Mouse (Mus musculus) adrenal gland, adult 2 months (tissue): ENCODE results near the gene Itih5. TPM values are rescaled to one million over a fixed set of nuclear protein-coding genes. Genes with fewer than 3 reads are reported as not detected.

ENCODE experiments used
- DNase-seq: peaks from one replicate; pipeline ENCODE4 v3.0.0; 2021
- long read RNA-seq: library from polyadenylated mRNA; stranded (forward); transcript quantifications from one replicate; pipeline ENCODE4 v2.0.0, GENCODE M21; 2021
- polyA plus RNA-seq: library from polyadenylated mRNA; depleted of rRNA; stranded (reverse); fragments of >200 nt; gene quantifications from 2 replicates; pipeline ENCODE4 v1.2.3, GENCODE M21; 2012; rRNA removed
- total RNA-seq, 2 experiments: library from RNA; stranded (reverse); gene quantifications; 2 replicates each; pipeline ENCODE4 v1.2.3; 2021

Gene Itih5
- total RNA-seq (10 to 100 TPM; 29.1 to 29.8 TPM), polyA plus RNA-seq (4.5 and 5.0 TPM in 2 replicates)
- long read RNA-seq, full-length matches to known transcripts = 8 of 10 reads
- long read RNA-seq, partial matches to known transcripts = 2 of 10 reads
- long read RNA-seq, other reads (novel, unspliced or antisense) = 0 of 10 reads

GRCm38 (mm10) chr2:10153201-10154075, at the start of gene Itih5:
Gene Itih5 (plus strand): TSS chr2:10153571.
- peak; percentile 63 for DNase-seq

- DNase-seq = no peak
These were observed 44.7 kb upstream of the Itih5 start for GRCm38 (mm10) chr2:10108535-10109189.

DNA sequence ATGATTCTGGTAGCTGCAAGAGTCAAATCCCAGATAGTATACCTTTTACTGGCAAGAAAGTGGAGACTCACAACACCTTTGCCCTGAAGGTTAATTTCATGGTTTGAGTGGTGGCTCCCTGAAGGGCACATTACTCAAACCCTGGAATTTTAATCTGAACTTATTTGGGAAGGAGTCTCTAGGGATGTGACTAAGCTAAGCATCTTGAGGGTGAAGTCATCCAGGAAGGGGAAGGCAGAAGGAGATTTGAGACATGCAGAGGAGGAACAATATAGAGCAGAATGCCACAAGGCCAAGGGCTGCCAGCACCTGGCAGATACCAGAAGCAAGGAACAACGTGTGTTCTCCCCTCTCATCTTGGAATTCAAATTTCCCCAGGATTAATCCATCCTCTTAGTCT, 34.6 kb upstream of the Itih5 start:
- DNase-seq = no peak

- no peak for DNase-seq
These were observed 34.1 kb upstream of the Itih5 start for GRCm38 (mm10) chr2:10119276-10119675.

DNA sequence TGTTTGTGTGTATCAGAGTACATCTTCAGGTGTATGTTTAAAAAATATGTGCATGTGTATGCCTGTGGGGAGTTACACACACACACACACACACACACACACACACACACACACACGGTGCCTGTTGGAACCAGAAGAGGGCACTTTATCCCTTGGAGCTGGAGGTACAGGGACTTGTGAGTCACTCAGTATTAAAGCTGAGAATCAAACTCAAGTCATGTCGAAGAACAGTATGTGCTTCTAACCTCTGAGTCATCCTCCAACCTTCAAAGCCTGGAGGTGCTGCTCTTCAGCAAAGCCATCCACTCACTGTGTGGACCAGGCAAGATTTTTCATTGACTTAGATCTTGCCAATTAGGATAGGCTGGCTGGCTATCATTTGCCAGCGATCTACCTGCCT, 31.5 kb upstream of the Itih5 start:
- peak; percentile 46 for DNase-seq

- no peak for DNase-seq
These were observed 27.2 kb upstream of the Itih5 start for GRCm38 (mm10) chr2:10126122-10126521.

DNA sequence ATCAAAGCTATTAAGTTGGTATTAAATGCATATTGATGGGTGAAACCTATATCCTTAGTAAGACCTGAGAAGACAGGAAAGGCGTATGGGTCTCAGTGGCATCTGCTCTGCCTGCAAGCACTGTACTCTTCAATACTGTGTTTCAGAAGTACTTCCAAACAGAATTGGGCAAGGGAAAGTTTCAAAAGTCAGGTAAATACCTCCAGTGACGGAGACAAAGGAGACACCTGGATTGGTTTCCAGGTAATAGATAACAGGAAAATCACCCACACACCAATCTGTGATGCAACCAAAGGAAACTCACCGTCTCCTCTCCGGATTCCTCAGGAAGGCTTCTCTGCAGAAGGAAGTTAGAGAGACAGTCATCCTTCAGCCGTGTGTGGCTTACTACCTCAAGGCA, 25.9 kb upstream of the Itih5 start:
- no peak for DNase-seq

- no peak for DNase-seq
These were observed 24.8 kb upstream of the Itih5 start for GRCm38 (mm10) chr2:10128571-10128970.

DNA sequence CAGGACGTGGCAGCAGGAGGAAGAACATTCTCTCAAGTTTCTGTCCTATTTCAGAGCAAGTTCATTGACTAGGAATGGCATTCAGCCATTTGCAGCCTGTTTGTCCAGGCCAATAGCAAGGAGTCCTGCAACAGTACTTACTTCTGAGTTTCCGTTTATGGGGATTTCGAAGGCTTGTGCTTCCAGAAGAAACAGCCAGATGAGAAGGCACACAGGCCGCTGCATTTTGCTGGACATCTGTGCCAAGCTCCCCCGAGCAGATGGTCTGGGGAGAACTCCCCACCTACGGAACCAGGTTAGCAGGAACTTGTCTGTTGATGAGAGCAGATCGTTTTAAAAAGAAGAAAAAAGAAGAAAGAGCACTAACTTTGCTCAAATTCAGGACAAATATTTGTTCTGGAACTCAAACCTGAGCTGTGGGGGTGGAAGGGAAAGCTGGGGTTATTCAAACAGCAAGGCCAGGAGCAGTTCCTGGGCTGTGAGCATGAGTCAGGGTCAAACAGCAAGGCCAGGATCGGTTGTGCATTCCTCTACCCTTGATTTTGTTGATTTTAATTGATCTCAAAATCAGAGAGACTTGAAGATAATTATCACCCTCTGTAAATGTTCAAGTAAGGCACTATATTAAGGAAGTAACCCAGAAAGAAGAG, 22.9 kb upstream of the Itih5 start:
- DNase-seq = peak; percentile 39

DNA sequence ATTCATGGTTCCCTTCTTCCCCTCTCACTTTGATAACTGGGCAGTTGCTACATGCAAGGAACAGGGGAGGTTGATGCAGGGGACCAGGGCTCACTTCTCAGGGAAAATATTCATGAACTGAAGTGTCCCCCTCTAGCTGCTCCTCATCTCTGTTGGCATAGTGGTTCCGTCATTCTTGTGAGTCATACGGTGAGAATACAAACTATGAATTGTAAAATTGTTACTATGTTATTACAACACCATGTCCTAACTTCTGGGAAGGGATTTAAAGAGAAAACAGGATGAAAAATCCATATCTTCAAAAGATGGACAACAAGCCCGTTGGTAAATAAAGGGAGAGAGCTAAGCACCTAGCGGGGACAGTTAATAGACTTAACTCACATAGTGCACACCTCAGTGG, 22.1 kb upstream of the Itih5 start, which contains the start of gene Itih2:
Gene Itih2 (minus strand): TSS at position 101 of the 400 bp plus-strand sequence.
- DNase-seq = no peak

GRCm38 (mm10) chr2:10132128-10132527, 21.2 kb upstream of the Itih5 start:
- DNase-seq = no peak

- DNase-seq = no peak
These were observed 19.4 kb upstream of the Itih5 start for GRCm38 (mm10) chr2:10133941-10134340.

DNA sequence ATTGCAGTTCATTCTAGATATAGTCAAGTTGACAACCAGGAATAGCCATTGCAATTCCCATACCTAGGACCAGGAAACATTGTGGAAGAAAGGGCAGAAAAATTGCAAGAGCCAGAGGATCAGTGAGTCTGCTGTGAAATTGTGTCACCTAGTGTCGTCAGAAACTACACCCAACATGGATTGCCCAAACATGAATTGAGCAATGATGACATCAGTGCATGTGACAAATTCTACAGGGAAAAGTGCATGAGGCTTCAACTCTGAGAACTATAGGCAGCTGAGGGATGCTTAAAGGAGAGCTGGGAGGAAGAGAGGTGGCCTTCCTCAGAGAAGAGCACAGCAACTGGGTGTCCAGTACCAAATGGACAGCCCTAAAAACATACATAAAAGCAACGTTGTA, 16.1 kb upstream of the Itih5 start:
- DNase-seq = no peak

GRCm38 (mm10) chr2:10140456-10140855, 12.9 kb upstream of the Itih5 start:
- DNase-seq = no peak

GRCm38 (mm10) chr2:10142472-10143454, 10.6 kb upstream of the Itih5 start:
- peak; percentile 70 for DNase-seq

DNA sequence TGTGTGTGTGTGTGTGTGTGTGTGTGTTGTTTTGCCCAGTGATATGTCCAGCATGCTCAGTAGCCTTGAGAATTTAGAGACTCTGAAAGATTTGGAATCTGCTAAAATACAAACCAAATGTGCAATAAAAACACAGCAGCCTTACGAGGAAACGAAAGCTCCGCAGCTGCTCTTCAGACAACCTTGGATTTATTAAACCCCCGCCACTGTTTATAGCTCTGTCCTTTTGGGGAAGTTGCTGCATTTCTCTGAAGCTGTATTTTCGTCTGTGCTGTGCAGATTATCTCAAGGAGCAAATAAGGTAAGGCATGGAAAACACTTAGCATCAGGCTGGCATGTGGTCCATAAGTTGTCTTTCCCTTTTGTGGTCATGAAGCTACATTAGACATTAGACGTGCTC, 7.9 kb upstream of the Itih5 start:
- no peak for DNase-seq

- DNase-seq = peak; percentile 6
These were observed 6.2 kb upstream of the Itih5 start for GRCm38 (mm10) chr2:10147176-10147575.

DNA sequence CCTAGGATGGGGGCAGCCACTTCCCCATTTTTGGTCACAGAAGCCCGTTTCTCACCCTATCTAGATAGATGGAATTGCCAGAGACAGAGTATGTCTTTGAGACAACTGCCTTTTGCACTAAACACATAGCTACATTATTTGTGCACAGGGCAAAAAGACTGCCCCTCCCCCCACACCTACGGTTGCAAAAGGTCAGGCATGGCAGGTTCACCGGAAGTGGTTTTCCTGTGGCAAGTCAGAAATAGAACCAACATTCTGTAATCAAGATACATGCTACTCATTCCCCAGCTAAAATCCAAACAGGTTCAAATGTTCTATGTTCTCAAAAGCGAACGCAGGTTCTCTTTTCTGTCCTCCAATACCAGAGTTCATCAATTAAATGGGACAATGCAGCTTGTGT, 781 bp upstream of the Itih5 start:
- DNase-seq = no peak

GRCm38 (mm10) chr2:10157184-10157583, 3.8 kb downstream of the Itih5 start:
- DNase-seq = no peak

DNA sequence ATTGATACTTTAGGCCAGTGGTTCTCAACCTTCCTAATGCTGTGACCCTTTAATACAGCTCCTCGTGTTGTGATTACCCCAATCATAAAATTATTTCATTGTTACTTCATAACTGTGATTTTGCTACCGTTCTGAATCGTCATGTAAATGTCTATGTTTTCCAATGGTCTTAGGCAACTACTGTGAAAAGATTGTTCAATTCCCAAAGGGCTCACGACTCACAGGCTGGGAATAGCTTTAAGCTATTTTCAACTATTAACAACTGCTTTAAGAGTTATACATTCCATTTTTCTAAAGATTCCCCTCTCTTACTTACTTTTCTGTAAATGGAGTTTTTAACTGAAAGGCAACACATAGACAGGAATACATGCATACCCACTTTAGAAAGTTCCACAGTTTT, 8.6 kb downstream of the Itih5 start:
- no peak for DNase-seq

DNA sequence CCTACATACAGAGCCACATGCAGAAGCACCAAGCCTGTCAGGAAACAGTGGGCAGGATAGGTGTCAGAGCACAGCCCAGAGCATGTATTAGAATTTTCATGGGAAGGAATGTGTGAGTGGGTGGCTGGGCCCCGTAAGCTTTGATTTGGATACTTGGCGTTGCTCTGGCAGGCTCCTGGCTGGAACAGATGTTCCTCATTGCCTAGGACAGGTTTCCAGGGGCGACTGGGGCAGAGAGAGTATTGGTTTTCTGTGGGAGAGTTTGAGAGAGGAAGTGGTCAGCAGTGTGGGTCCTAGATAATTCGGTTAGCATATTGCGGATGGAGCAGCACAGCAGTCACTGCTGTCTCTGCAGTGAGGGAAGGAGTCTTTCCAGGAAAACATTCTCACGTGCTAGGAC, 13.3 kb downstream of the Itih5 start:
- DNase-seq = no peak
